13 mouse cellular contexts compared by ENCODE assay signal in the genomic region with DNA sequence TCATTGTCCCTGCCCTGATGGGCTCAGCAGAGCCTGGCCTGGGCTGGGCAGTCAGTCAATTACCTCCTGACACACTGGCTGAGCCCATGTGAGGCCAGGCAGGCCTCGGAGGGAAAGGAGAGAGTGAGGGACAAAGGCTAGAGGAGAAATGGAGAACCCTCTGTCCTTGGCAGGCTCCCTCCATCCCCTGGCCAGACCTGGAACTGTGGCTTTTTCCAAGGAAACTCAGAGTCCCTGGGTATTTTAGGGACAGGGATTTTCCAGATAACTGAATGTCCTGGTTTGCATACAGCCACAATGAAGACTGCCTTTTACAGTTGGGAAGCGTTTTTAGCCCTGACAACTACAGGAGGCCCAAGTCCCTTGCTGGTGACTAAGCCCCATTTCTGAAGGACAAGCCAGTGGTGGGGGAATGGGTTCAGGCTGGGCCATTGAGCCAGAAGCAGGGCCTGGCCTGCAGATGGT. TPM values are rescaled to one million over a fixed set of nuclear protein-coding genes. Genes with fewer than 3 reads are reported as not detected.
A peak's percentile ranks its signal among the peaks of the same experiment; 100 is the strongest.
DNase-seq lines count a peak whose midpoint lies in the region; ATAC-seq and TF ChIP-seq lines count a peak whose summit lies in the region.
"Had no signal": no experiment of that assay in that cellular context is flagged by ENCODE, and none has a peak within 500 bp of the region (broad histone marks: within the 10 kb centered on the region; RNA-seq: fewer than 3 reads in every experiment).

No protein-coding gene starts in this region.

- ATAC-seq in forebrain, embryonic 11.5 days (replicated peaks; ENCODE audit: low FRiP score): no peak
- ATAC-seq in hindbrain, embryonic 16.5 days: peak; percentile 37
- no peak for ATAC-seq in intestine, embryonic 16.5 days
- ATAC-seq in intestine, postnatal 0 days: no peak
- ATAC-seq: inflammation-experienced regulatory T-cells, adult 6 months; Patski had no signal

- H3K4me1 ChIP-seq in forebrain, embryonic 10.5 days: peaks cover 17% of the 10 kb centered on the region
- no peaks in the 10 kb centered on the region for H3K4me1 ChIP-seq in forebrain, embryonic 11.5 days (replicated peaks; ENCODE audit: control insufficient read depth, insufficient read depth, low read length)
- peaks cover 11% of the 10 kb centered on the region for H3K4me1 ChIP-seq in hindbrain, embryonic 16.5 days (ENCODE audit: control insufficient read depth, insufficient read depth, low read depth, low read length)
- peaks cover 6% of the 10 kb centered on the region; the same call in 1 of the 2 replicates for H3K4me1 ChIP-seq in intestine, embryonic 16.5 days (ENCODE audit: control insufficient read depth, insufficient read depth, low read length)
- H3K4me1 ChIP-seq in intestine, postnatal 0 days (replicated peaks; ENCODE audit: control insufficient read depth, insufficient read depth, low read length): no peaks in the 10 kb centered on the region

- H3K27me3 ChIP-seq in forebrain, embryonic 10.5 days (ENCODE audit: poor library complexity, severe bottlenecking): peaks cover 70% of the 10 kb centered on the region
- H3K27me3 ChIP-seq in forebrain, embryonic 11.5 days (ENCODE audit: control insufficient read depth, insufficient read depth, low read length): peaks cover 2% of the 10 kb centered on the region; the same call in 1 of the 2 replicates
- no peaks in the 10 kb centered on the region for H3K27me3 ChIP-seq in hindbrain, embryonic 16.5 days (replicated peaks; ENCODE audit: control insufficient read depth, insufficient read depth, low read length)
- H3K27me3 ChIP-seq in intestine, embryonic 16.5 days (replicated peaks; ENCODE audit: control insufficient read depth, insufficient read depth, low read length): no peaks in the 10 kb centered on the region
- no peaks in the 10 kb centered on the region for H3K27me3 ChIP-seq in intestine, postnatal 0 days (replicated peaks; ENCODE audit: control insufficient read depth, insufficient read depth, low read length)
- H3K27me3 ChIP-seq: embryonic facial prominence, embryonic 12.5 days; limb, embryonic 13.5 days; Patski had no signal

- TF ChIP-seq CTCF in intestine, postnatal 0 days (IDR thresholded peaks at IDR 0.05; ENCODE audit: low read depth): no peak

- no peaks in the 10 kb centered on the region for H3K9me3 ChIP-seq in forebrain, embryonic 10.5 days
- no peaks in the 10 kb centered on the region; the same call in 1 of the 2 replicates for H3K9me3 ChIP-seq in forebrain, embryonic 11.5 days (ENCODE audit: control insufficient read depth, low read length)
- no peaks in the 10 kb centered on the region for H3K9me3 ChIP-seq in hindbrain, embryonic 16.5 days (ENCODE audit: control insufficient read depth, low read length)
- no peaks in the 10 kb centered on the region for H3K9me3 ChIP-seq in intestine, embryonic 16.5 days (ENCODE audit: control insufficient read depth, low read length)
- no peaks in the 10 kb centered on the region for H3K9me3 ChIP-seq in intestine, postnatal 0 days (ENCODE audit: control insufficient read depth)
- H3K9me3 ChIP-seq: embryonic facial prominence, embryonic 12.5 days; limb, embryonic 13.5 days had no signal

- no peak overlapping the region for H3K4me2 ChIP-seq in forebrain, embryonic 11.5 days (ENCODE audit: low read depth, low read length, severe bottlenecking)
- no peak overlapping the region for H3K4me2 ChIP-seq in hindbrain, embryonic 16.5 days (ENCODE audit: low read length)
- no peak overlapping the region for H3K4me2 ChIP-seq in intestine, embryonic 16.5 days (ENCODE audit: low read depth, low read length)
- no peak overlapping the region for H3K4me2 ChIP-seq in intestine, postnatal 0 days (replicated peaks; ENCODE audit: low read depth)
- H3K4me2 ChIP-seq: embryonic facial prominence, embryonic 12.5 days; limb, embryonic 13.5 days had no signal

- no peak overlapping the region for H3K9ac ChIP-seq in forebrain, embryonic 11.5 days (ENCODE audit: low read length)
- H3K9ac ChIP-seq in hindbrain, embryonic 16.5 days (ENCODE audit: low read depth, low read length): peak overlapping the region; percentile 50
- H3K9ac ChIP-seq in intestine, embryonic 16.5 days (ENCODE audit: low read depth, low read length): no peak overlapping the region
- H3K9ac ChIP-seq in intestine, postnatal 0 days (ENCODE audit: low read depth, low read length): no peak overlapping the region
- H3K9ac ChIP-seq: embryonic facial prominence, embryonic 12.5 days; limb, embryonic 13.5 days had no signal

- H3K27ac ChIP-seq in forebrain, embryonic 10.5 days: peak overlapping the region; percentile 15; the same call in 1 of the 2 replicates
- no peak overlapping the region for H3K27ac ChIP-seq in forebrain, embryonic 11.5 days (ENCODE audit: low read depth, low read length)
- peak overlapping the region; percentile 39; the same call in 1 of the 2 replicates for H3K27ac ChIP-seq in hindbrain, embryonic 16.5 days (ENCODE audit: low read depth, low read length)
- no peak overlapping the region for H3K27ac ChIP-seq in intestine, embryonic 16.5 days (ENCODE audit: low read length)
- no peak overlapping the region for H3K27ac ChIP-seq in intestine, postnatal 0 days (ENCODE audit: low read depth, low read length)
- H3K27ac ChIP-seq: embryonic facial prominence, embryonic 12.5 days; limb, embryonic 13.5 days had no signal

- H3K4me3 ChIP-seq in forebrain, embryonic 10.5 days: no peak overlapping the region
- H3K4me3 ChIP-seq in forebrain, embryonic 11.5 days (ENCODE audit: low read depth, low read length): no peak overlapping the region
- no peak overlapping the region for H3K4me3 ChIP-seq in hindbrain, embryonic 16.5 days (ENCODE audit: low read length)
- H3K4me3 ChIP-seq in intestine, embryonic 16.5 days (ENCODE audit: low read length): no peak overlapping the region
- H3K4me3 ChIP-seq in intestine, postnatal 0 days (ENCODE audit: low read depth, low read length): no peak overlapping the region
- H3K4me3 ChIP-seq: embryonic facial prominence, embryonic 12.5 days; limb, embryonic 13.5 days had no signal

- WGBS in forebrain, embryonic 10.5 days: 40% methylated on average over 2 of the region's 2 CpGs
- 38% methylated on average over 2 of the region's 2 CpGs for WGBS in forebrain, embryonic 11.5 days
- WGBS in hindbrain, embryonic 16.5 days: 39% methylated on average over 2 of the region's 2 CpGs
- WGBS in intestine, embryonic 16.5 days: 52% methylated on average over 2 of the region's 2 CpGs
- WGBS in intestine, postnatal 0 days: 51% methylated on average over 2 of the region's 2 CpGs

- H3K36me3 ChIP-seq in forebrain, embryonic 10.5 days (replicated peaks): no peaks in the 10 kb centered on the region; the same call in 1 of the 2 replicates
- no peaks in the 10 kb centered on the region; the same call in 1 of the 2 replicates for H3K36me3 ChIP-seq in forebrain, embryonic 11.5 days (ENCODE audit: control insufficient read depth, insufficient read depth, low read length)
- H3K36me3 ChIP-seq in hindbrain, embryonic 16.5 days (ENCODE audit: control insufficient read depth, insufficient read depth, low read length): no peaks in the 10 kb centered on the region
- H3K36me3 ChIP-seq in intestine, embryonic 16.5 days (ENCODE audit: control insufficient read depth, insufficient read depth, low read length): no peaks in the 10 kb centered on the region
- H3K36me3 ChIP-seq in intestine, postnatal 0 days (ENCODE audit: control insufficient read depth, insufficient read depth): peaks cover 5% of the 10 kb centered on the region; the same call in 1 of the 2 replicates

- DNase-seq in forebrain, embryonic 10.5 days (ENCODE audit: extremely low spot score, low spot score): no peak
- DNase-seq in forebrain, embryonic 11.5 days (ENCODE audit: low spot score): no peak
- peak; percentile 27 for DNase-seq in right cerebral cortex, adult 18-20 months
- DNase-seq in right cerebral cortex, postnatal 4 days: no peak
- no peak for DNase-seq in ovary, postnatal 14 days (ENCODE audit: low spot score)
- DNase-seq: lung, postnatal 36 days had no signal

RNA-seq across cellular contexts. Expression of gene Slc29a3, which starts 20.2 kb away (rescaled TPM):
- polyA plus RNA-seq in forebrain, embryonic 10.5 days (2016; fragmentation: Nextera tagmentation; extraction: Ambion mirVana): 6.3 and 7.1 TPM in 2 replicates
- polyA plus RNA-seq in forebrain, embryonic 11.5 days (2014; fragmentation: Nextera tagmentation; extraction: Ambion mirVana): 8.0 and 8.9 TPM in 2 replicates
- polyA plus RNA-seq in hindbrain, embryonic 16.5 days (2015; fragmentation: Nextera tagmentation; extraction: Ambion mirVana): 10.5 and 11.1 TPM in 2 replicates
- polyA plus RNA-seq in intestine, embryonic 16.5 days (2015; fragmentation: Nextera tagmentation; extraction: Ambion mirVana): 7.6 and 8.2 TPM in 2 replicates
- 6.3 and 7.9 TPM in 2 replicates for polyA plus RNA-seq in intestine, postnatal 0 days (2015; fragmentation: Nextera tagmentation; extraction: Ambion mirVana)

RNA-seq across cellular contexts. Expression of gene Cdh23, which starts 36.1 kb away (rescaled TPM):
- polyA plus RNA-seq in forebrain, embryonic 10.5 days (2016; fragmentation: Nextera tagmentation; extraction: Ambion mirVana): 0.27 and 0.32 TPM in 2 replicates
- 0.36 and 0.43 TPM in 2 replicates for polyA plus RNA-seq in forebrain, embryonic 11.5 days (2014; fragmentation: Nextera tagmentation; extraction: Ambion mirVana)
- 6.1 and 6.2 TPM in 2 replicates for polyA plus RNA-seq in hindbrain, embryonic 16.5 days (2015; fragmentation: Nextera tagmentation; extraction: Ambion mirVana)
- 0.33 and 0.67 TPM in 2 replicates for polyA plus RNA-seq in intestine, embryonic 16.5 days (2015; fragmentation: Nextera tagmentation; extraction: Ambion mirVana)
- polyA plus RNA-seq in intestine, postnatal 0 days (2015; fragmentation: Nextera tagmentation; extraction: Ambion mirVana): 0.26 and 0.34 TPM in 2 replicates

Comparison
In these comparisons a context has a peak if more than half of its experiments do, and no peak if none do; other contexts are left out.
1. H3K27ac ChIP-seq: peak in forebrain, embryonic 10.5 days (single experiment) and hindbrain, embryonic 16.5 days (single experiment); none in forebrain, embryonic 11.5 days (single experiment), intestine, embryonic 16.5 days (single experiment) and intestine, postnatal 0 days (single experiment).